Mouse (Mus musculus) layer of hippocampus, adult 11-12 months (tissue): ENCODE measurements around the gene Rab21.

ENCODE experiments used
- DNase-seq: peaks from one replicate; pipeline ENCODE4 v3.0.0; 2022; ENCODE audit warnings: low spot score

The Rab21 gene

DNA sequence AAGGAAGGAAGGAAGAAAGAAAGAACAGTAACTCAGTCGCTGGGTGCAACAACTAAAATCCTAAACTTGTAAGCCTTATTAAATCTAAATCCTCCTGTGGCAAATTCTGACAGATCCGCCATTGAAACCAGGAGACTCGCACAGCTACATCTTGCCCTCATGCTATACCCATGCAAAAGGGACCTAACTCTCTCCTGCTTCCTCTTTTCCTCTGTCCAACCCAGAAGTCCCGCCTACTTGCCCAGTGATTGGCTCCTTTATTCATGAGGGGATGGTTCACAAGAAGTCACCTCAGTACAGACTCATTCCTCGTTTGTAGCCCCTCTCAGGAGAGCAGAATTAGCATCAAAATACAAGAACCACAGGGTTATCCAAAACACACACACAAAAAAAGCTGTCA is 43.7 kb downstream of the Rab21 start:
- no peak for DNase-seq

DNA sequence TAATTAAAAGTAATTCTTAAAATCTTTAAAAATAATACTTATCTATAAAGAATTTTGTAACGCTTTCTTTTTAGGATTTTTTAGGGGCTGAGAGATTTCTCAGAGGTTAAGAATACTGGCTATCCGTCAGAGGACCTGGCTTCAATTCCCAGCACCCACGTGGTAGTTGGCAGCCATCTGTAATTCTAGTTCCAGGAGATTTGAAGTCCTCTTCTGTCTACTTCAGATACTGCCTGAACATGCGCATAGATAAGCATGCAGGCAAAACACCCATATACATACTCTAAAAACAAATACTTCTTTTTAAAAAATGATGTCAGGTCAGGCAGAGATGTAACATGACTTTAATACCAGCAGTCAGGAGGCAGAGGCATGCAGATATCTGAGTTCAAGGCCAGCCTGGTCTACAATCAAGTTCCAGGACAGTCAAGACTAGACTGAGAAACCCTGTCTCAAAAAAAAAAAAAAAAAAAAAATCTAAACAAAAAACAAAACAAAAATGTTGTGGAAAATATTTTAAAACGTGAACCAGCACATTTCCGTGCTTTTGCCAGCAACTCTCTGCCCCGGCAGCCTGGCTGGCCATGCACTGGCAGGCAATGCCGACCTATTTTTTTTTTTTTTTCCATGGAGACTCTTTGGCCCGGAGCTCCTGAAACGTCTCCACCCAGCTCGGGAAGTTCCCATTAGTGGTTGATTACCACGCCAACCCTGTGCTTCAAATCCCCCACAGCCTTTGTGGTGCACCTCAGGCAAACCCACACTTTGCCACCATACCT is 44.6 kb downstream of the Rab21 start:
- DNase-seq, result no peak

DNA sequence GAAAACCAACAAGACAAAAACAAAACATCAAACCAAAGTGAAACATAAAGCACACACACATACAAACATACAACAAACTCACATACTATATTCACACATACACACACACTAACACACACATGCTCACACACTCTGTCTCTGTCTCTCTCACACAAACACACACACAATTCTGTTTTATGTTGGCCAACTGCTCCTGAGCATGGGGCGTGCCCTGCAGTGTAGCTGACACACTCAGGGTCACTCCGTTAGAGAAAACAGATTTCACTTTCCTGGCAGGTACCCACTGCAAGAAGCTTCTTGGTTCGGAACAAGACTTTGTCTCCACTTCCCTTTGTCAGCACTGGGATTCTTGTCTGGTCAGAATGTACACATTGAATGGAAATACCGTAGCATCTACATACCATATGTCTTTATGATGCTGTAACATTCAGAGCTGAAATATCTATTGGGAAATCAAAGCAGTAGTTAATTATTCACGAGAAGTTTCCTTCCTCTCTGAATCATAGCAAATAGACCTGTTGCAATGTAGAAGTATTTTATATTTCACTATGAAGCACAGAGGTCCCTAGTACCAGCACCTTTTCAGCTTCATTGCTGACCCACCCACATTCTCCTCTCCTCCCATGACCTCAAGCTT is 52.4 kb downstream of the Rab21 start:
- DNase-seq, result no peak

DNA sequence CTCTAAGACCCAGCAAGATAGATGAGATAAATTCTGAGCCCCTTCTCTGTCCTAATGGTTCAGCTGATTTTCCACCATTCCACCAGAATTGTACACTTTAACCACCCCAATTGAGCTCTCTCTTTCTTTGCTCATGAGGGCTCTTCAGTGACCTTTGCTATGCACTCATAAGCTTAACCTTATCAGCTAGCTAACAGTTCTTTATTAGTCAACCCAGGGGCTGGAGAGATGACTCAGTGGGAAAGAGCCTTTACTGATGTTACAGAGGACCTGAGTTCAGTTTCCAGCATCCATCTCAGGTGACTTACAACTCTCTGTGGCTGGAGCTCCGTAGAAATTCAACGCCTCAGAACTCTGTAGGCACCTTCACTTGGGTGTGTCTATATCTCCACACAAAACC is 53.1 kb downstream of the Rab21 start:
- DNase-seq, result no peak

DNA sequence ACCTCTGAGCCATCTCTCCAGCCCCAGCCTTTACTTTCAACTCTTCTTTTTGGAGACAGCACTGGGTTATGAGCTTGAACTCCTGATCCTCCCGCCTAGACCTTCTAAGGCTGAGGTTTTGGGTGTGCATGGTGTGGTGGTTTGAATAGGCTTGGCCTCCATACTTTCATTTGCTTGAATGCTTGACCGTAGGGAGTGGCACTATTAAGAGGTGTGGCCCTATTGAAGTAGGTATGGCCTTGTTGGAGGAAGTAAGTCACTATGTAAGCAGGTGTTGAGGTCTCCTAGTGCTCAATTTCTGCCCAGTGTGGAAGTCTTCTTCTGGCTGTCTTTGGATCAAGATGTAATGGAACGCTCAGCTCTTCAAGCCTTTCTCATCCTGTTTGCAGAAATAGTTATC is 54.0 kb downstream of the Rab21 start:
- DNase-seq, result no peak

DNA sequence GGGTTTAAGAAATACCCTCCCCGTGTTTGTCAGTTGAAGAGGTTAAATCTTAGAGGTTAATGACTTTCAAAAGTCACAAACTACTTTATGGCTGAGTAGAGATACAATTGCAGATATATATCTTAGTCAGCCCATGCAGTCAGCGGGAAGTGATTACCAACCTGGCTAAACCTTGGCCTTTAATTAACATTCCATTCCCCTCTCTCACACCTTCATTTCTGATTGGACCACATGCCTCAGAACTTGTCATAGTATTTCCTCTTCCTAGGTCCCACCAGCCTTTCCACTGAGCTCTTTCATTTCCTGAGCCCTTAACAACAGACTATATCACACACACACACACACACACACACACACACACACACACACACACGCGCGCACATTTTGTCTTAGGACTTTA is 59.2 kb downstream of the Rab21 start:
- no peak for DNase-seq

DNA sequence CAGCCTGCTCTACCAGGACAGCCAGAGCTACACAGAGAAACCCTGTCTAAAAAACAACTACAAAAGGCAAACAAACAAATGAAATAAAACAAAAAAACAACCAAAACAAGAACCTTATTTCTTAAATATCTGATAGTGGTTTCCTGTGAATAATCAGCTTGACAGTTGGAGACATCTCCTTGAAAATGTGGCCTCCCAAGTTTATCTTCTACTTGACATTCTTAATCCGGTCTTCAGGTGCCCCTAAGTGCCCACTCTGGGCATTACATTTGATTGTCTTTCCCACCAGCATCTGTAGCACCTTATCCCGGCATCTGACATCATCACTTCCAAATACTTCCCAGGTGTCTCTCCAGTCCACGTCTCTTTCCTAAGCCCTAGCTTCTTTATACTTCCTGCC is 61.9 kb downstream of the Rab21 start:
- no peak for DNase-seq

DNA sequence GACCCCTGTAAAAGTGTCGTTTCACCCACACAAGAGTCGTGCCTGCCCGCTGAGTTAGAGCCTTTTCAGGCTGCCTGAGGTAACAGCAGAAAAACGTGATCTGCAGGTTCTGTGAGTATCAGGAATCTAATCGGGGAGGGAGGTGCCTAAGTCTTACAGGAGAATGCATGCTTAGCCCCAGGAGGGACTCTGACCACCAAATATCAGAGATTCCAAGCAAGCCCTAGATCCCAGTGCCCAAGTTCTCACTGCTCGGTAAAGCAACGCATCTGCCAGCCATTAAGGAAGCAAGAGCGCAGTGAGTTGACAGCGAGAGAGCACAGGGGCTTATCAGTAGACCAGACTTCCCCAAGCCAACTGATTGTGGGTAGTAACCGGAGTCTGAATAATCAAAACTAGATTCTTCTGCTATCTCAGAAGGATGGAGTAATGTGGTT is 63.1 kb downstream of the Rab21 start:
- no peak for DNase-seq

DNA sequence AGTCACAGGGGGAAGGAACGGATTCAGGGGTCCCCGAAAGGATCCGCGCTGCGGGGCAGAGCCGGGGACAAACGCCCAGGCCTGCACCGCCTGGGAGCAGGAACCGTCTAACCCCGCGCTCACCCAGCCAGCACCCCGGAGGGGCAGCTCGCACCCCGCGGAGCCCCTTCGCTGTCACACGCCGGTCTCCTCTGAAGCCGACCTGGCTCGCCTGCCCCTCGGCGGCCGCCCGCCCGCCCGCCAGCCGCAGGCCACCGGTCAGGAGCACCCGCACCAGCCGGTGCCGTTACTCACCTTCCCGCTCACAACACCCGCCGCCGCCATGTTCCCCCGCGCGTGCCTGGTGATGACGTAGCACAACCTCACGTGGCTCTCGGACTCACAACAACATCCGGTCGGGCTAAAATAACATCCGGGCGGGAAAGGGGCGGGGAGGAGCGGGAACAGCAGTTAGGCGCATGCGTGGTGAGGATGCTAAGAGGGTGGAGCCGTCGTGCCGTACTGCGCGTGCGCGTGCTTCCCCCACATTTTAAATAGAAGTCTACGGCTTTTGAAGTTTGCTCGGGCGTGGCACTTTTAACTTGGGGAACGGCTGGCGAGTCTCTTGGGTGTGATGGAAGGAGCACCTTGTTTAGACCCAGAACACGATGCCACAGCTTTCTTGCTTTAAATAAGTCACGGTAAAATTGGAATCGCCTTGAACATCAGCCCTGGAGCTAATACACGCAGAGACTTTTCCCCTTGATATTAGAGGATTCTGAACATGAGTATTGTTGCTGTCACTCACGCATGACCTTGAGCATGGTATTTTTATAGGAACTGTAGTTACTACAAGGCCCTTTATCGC is 64.1 kb downstream of the Rab21 start, which contains the start of gene Tbc1d15:
Gene Tbc1d15, minus strand, starts transcription at position 380 of the 847 bp plus-strand sequence.
- DNase-seq, result peak; percentile 98

DNA sequence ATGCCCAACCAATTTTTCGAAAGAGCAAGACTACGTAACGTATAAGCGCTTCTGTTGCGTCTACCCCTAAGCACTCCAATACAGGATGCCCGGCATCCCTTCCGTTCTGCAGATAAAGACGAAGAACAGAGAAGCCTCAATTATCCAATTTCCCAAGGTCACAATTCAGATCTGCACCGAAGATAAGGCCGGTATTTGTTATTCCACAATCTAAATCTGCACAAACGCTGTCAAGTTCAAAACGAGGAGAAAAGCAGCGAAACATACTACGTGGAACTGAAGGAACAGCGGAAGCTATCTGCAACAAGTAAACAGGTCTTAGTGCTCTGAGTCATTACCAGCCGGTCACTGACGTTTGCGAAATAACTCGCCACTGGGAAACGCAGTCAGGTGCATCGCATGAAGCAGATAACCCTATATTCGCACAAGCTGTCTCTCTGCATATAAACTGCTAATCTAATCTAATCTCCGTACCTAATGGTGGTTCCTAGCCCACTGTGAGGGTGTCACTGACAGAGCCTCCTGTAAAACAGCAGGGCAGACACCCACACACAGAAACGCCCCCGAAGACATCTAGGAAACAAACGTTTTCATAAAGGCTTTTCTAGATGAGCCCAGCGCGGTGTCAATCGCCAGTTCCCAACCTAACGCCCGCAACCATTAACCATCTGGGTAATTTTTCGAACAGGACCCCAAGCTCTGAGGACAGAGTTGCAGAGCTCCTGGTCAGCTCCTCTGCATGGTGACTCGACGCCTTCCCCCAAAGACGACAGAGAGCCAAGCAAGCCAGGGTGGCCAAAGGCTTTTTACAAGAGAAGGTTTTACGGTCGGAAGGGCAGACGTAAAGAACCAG is 64.9 kb downstream of the Rab21 start:
- DNase-seq, result no peak

DNA sequence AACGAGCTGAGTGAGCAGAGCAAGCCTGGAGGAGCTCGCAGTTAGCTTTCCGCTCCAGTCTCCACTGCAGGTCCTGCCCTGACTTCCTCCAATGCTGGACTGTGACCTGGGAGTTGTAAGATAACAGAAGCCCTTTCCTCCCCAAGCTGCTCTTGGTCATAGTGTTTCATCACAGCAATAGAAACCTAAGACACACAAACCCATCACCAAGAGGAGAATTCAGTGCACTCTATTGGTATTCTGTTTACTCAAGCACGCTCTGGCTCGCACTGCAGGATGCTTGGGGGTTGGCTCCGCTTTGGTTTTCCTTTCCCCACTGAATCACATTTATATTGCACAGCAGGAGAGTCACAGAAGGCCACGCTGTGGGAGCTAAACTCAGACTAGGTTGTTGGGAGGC is 67.4 kb downstream of the Rab21 start:
- no peak for DNase-seq

DNA sequence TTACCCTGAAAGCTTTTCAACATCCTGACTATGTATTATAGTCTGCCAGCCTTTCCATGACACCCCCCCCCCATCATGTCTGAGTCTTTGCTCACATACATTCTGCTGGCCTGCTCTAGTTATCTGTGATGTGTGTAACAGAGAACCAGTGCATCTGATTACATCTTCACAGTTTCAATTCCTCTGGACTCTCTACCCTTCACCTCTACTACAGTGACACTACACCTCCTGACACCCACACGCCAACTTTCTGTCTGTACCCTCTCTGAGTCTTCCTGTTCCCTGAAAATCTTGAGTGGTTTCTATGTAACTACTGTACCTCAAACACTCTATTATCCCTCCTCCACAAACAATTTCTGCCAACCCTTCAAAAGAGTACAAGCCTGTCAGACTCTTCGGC is 69.9 kb downstream of the Rab21 start:
- DNase-seq, result no peak

DNA sequence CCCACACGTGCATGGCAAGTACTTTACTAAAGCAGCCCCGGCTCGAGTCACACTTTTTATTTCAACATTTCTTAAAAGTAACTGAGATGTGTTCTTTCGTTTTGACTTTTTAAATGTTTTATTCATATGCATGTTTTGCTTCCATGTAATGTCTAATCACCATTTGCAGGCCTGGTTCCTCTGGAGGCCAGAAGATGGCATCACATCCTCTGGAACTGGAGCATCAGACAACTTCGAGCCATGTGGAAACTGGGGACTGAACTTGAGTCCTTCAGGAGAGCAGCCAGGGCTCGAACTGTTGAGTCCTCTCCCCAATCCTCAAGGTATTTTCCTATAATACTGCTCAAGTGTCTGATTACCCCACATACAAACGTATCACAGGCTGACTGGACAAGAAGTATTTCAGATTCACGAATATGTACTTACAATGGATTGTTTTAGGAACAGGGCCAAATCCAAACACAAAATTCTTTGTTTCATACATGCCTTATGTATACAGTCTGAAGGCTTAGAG is 74.3 kb downstream of the Rab21 start:
- no peak for DNase-seq

DNA sequence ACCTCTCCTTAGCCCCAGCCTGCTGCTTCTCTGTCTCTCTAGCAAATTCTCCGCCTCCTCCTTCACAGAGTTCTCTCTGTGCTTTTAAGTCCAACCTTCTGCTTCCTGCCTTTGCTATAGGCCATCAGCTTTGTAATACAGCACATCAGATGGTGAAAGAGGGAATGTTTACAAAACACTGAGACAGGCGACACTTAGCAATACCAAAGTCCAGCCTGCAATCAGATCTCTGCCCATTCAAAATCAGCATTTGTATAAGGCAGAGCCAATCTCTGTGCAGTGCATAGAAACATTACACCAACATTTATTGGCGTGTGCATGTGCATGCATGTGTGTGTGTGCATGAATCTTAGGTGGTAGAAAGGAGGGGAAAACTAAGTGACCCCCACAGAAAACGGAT is 77.5 kb downstream of the Rab21 start:
- DNase-seq, result no peak
